Mouse (Mus musculus) embryo, embryonic 11.5 days (tissue): ENCODE results near the gene Carns1.

ENCODE experiments used
- DNase-seq: peaks from one replicate; pipeline ENCODE4 v3.0.0-alpha.2; 2012; ENCODE audit warnings: low read depth, low spot score

Carns1 gene

DNA sequence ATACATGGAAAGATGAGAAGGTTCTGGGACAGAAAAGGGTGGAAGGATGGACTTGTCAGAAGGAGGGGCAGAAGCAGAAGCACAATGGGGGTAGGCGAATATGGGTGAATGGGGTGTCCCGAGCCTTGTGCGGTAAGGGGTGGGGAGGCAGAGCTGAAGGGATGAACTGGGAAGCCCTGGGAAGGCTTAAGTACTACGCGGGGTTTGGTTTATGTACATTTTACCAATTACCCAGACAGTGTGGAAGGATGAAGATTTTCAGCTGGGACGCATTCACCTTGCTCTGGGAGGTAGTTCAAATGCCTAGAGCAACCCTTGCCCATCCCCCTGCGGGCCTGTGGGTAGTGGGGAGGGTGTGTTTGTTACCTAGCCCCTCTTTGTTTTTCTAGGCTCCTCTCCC, 26.9 kb upstream of the Carns1 start:
- no peak for DNase-seq

DNA sequence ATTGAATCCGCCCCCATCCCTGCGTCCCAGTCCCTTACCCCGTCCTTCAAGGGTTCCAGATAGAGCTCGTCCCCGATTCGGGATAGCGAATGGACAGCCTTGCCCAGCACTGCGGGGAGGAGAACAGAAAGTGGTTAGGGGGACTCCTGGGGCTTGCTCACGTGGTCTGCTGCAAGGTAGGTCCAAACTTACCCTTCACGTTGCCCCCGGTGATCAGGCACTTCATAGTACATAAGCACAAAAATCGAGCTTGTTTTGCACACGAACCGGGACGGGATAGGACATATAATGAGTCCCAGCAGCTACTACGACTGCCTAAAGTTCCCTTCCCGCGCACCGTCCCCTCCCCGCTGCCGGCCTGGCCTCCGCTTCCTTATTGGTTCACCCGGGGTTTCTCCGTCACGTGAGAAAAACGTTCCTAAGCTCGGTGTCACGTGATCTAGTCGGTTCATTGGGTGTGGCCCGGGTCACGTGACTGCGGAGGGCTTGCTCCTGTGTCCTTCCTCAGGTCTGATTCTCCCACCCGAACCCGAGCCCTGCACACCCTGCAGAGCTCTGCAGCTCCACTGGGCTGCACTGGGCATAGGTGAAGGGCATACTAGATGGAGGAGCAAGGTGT, 26.1 kb upstream of the Carns1 start, which contains the start of gene Rad9a:
Rad9a (minus strand) TSS at position 372 of the 619 bp plus-strand sequence.
- DNase-seq: peak; percentile 98

DNA sequence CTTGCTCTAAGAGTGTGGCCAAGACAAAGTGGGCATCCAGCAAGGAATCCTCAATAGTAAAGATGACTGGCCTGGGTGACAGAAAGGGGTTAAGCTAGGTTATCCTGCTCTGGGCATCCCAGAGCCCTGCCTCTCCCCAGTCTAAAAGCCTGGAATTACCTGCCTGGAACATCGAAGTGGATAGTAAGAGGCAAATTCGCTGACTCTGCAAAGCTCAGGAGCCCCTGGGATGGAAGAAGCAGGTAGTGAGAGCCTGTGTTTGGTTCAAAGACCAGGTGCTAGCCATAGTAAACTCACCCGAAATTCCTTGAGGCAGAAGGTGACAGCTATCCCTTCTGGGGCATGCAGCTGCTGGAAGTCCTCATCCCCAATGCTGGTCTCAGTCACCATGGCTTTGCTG, 21.9 kb upstream of the Carns1 start:
- no peak for DNase-seq

DNA sequence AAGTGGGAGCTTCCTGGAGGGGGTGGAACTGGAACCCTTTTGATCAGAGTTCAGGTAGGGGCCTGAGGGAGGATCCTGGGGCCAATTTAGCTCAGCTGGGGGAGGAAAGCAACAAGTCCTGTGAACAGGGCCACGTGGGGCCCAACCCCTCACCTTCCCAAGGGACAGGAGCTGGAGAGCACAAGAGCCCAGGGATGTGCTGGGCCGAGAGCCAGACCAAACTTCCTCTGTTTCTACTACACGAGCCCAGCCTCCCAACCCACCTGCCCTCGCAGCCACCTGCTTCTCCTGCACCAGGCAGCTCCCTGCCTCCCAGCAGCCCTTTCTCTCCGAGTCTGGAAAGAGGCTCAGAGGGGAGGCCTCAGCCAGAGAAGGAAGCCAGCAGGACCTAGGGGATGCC, 21.3 kb upstream of the Carns1 start:
- no peak for DNase-seq

DNA sequence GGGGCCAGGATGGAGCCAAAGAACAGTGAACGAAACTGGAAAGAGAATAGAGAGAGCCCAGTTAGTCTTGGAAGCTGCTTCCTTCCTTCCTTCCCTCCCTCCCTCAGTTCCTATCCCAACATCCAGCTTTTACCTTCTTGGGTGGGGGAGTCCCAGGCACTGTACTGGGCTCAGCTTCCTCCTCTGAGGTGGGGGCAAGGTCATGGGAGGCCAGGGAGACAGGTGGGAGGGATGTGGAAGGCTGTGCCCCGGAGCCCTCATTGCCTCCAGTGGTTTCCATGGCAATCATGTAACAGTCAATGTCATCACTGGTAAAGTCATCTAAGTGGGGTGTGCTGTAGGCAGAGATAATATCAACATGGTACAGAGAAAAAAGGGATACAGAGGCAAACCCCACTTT, 20.8 kb upstream of the Carns1 start:
- DNase-seq: no peak

DNA sequence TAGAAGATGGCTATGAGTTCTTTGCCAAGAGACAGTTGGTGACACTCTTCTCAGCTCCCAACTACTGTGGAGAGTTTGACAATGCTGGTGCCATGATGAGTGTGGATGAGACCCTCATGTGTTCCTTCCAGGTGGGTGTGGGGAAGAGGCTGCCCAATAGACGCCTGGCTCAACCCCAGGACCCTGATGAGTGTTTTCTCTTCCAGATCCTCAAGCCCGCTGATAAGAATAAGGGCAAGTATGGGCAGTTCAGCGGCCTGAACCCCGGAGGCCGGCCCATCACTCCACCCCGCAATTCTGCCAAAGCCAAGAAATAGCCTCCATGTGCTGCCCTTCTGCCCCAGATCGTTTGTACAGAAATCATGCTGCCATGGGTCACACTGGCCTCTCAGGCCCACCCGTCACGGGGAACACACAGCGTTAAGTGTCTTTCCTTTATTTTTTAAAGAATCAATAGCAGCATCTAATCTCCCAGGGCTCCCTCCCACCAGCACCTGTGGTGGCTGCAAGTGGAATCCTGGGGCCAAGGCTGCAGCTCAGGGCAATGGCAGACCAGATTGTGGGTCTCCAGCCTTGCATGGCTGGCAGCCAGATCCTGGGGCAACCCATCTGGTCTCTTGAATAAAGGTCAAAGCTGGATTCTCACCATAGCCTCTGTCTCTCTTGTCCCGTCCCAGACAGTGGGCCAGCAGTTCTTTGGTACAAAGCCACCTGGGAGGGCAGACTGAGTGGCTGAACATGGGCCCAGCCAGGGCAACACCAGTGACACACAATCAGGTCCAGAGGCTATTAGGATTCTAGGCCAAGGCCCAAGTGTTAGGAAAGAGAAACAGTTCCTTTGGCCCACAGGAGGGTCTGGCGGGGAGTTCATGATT, 19.7 kb upstream of the Carns1 start:
- no peak for DNase-seq

DNA sequence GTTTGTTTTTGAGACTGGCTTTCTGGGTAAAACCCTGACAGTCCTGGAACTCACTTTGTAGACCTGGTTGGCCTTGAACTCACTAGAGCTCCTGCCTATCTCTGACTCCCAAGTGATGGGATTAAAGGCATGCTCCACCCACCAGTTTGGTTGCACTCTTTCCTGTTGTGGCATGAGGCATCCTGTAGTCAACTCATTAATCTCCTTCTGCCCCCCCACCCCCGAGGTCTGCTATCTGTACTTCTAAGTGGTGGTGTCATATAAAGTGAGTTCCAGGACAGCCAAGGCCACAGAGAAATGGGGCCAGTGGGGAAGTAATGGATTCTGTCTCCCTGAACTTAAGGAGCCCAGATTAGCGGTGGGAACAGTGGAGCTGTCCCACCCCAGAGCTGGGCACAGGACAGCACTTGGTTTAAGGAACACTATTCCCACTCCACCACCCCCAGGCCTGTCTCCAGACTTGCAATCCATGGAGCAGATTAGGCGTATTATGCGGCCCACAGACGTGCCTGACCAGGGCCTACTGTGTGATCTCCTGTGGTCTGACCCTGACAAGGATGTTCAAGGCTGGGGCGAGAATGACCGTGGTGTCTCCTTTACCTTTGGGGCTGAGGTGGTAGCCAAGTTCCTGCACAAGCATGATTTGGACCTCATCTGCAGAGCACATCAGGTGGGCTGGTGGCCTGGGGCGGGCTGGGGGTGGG, 18.9 kb upstream of the Carns1 start:
- no peak for DNase-seq

DNA sequence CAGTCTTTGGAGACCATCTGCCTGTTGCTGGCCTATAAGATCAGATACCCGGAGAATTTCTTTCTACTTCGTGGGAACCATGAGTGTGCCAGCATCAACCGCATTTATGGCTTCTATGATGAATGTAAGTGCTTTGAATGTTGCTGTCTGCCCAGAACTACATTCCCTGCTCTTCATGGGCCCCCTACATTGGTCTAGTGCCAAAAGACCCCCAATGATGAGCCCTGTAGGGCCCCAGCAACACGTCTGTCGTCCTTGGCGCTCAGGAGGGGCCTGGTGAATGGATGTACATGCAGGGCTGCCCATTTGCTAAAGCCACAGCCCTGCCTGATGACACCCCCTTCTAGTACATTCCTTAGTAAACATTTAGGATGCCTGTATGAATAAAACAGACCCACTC, 17.9 kb upstream of the Carns1 start:
- DNase-seq: no peak

DNA sequence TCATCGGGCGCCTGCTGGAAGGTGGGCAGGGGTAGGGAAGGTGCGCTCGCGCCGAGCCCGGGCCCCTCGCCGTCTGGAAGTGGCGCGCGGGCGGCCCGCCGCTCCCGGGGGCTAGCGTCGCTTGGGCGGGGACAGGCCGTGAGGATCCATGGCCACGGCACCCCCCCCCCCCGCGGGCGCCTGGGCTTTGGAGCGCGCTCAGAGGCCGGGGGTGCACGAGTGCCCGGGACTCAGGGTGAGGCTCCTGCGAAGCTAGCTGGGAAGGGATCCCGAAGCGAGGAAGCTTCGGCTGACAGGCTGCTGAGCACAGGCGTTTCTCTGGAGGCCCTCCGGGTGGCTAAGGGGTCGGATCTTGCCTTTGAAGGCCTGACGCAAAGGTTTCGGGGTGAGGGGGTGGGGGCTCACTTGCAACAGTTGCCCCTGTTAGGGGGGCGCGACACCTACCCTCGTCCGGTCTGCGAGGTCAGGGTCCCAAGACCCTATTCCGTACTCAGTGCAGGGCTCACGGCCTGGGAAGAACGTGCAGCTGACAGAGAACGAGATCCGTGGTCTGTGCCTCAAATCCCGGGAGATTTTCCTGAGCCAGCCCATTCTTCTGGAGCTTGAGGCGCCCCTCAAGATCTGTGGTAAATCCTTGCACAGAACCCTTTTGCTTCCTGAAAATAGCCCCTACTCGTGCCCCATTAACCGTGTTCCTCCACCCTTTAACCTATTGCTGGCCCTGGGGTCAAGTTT, 17.1 kb upstream of the Carns1 start:
- DNase-seq: no peak

DNA sequence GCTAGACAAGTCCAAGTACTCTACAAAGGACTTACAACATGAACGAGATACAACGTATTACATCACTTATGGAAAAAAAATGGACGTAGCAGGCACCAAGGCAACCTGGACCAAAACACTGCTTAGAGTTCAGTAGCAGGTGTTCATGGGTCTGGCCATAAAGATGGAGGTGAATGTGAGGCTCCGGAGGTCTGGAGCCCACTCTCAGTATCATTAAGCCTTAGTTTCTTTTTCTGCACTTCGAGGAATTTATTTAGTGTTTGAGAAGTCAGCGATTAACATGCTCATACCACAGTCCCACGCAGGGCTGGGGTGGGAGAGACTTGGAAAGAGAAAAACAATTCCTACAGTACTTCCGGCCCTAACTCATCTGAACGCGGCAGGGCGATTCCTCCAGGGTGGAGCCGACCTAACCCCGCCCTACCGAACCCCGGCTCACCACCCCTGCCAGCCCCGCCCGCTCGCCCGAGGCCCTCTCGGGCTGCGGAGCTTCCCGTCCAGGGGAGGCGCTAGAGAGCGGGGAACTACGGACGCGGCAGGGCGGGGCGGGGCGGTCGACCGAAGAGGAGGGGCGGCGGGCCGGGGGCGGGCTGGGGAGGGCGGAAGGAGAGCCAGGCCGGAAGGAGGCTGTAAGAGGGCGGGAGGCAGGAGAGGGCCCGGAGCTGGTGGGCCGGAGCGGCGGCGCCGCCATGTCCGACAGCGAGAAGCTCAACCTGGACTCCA, 16.4 kb upstream of the Carns1 start, which contains the start of gene Ppp1ca:
Ppp1ca (plus strand) TSS at position 538 of the 723 bp plus-strand sequence.
- DNase-seq: peak; percentile 94

DNA sequence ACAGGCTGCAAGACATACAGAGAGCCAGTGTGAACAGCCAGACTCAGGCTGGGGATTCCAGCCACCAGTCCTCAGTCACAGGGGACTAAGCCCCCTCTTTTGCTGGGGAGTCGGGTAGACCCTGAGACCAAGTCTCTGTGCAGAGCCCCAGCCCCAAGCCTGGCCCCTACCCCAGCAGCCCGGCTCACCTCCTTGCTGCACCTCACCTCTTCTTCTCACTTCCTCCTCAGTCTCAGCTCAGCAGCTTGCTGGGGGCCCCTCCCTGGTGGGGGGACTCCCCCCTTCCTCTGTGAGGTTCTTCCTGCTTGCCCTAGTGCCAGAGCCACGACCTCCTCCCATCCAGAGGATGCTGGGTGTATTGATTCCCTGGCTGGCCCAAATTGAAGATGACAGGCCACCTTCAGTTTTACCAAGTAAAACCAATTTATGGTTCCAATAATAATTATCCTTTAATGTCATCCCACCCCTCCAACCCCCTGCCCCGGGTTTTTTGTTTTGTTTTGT, 15.6 kb upstream of the Carns1 start, which contains the start of gene Tbc1d10c:
Tbc1d10c (minus strand) TSS at position 454 of the 504 bp plus-strand sequence.
- no peak for DNase-seq

DNA sequence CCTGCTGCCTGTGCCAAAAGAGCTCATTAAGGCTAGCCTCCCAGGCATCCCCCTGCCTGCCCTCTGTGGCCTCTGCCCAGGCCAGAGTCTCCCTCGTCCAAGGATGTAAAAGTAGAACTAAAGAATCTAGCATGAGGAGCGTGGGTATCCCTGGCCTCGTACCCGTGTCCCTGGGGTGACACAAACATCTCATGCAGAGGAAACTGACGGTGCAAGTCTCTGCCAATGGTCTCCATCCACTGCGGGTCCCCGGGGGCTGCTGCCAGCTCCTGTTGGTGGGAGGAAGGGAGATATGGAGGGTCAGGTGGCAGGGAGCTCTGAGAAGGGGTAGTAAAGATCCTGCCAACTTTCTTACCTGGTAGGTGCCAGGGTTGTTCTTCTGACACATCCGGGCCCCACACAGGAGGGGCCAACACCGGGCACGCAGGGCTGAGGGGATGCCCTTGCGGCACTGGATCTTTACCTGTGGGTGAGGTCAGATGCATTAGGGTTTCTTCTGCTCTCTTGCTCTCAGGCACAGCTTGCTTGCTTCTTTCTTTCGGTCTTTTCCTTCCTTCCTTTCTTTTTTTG, 13.9 kb upstream of the Carns1 start:
- DNase-seq: no peak

DNA sequence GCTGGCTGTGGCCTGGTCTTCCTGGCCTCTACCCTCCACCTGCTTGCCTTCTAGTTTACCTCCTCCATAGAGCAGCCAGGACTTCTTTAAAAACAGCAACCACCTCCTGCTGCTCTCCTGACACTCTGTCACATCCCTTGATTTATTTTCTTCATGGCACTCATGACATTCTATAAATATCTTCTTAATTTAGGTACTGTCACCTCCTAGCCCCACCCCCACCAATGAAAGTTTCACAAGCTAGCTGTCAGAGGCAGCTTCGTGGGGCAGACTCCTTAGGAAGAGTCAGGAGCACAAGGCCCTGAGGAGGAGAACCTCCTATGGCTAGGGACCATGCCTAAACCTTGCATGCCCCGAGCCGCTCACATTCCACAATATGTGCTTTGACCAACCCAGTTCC, 12.0 kb upstream of the Carns1 start:
- no peak for DNase-seq

DNA sequence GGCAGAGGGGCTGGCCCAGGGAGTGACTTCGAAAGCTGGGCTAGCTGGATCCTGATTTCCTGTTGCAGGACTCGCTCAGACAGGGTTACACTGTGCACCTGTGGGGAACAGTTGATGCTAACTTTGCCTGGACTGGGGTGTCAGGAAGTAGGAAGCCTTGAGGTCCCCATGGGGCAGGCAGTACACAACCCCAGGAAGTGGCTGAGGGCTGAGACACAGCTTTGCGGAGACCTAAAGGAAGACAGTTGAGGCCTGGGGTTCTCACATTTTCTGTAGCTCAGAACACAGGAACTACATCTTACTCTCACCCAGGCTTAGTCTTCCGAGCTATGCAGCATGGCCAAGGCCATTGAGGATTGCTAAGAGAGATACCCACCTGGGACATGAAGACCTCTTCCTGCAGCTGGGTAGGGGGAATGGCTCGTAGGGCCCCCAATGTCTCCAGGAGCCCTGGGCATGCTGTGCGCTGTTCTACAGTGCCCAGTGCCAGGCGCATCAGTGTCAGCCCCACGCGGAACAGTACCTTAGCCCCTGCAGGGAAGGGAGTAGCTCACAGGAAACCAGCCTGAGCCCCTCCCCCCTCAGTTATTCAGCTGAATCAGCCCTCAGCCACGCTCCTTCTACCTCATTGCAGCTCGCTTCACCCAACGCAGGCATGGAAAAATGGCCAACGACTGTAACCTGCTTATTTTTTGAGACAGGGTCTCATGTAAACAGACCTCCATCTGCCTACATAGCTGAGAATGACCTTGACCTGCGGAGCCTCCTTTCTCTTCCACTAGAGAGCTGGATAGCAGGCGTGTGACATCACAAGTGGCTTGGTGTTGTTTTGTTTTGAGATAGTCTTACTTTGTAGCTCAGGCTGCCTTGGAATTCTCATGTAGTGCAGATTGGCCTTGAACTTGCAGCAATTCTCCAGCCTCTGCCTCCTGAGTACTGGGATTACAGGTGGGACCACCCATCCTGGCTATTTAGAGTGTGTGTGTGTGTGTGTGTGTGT, 10.0 kb upstream of the Carns1 start:
- no peak for DNase-seq

DNA sequence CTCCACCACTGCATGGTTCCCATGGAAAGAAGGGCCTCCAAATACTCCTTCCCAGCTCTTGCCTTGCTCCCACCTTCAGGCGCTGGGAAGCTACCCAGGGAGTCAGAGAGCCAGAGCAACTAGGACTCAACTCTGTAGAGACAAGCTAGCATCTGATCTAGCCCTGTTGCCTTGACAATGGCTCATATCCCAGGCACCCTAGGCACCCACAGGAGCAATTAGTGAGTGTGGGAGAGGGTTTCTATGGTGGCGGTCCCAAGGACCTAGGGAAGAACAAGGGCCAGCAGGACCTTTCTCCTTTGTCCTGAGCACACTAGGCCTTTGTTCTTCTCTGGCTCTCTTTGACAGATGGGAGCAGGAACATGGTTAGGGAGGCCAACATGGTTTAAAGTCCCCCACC, 8.4 kb upstream of the Carns1 start:
- no peak for DNase-seq

DNA sequence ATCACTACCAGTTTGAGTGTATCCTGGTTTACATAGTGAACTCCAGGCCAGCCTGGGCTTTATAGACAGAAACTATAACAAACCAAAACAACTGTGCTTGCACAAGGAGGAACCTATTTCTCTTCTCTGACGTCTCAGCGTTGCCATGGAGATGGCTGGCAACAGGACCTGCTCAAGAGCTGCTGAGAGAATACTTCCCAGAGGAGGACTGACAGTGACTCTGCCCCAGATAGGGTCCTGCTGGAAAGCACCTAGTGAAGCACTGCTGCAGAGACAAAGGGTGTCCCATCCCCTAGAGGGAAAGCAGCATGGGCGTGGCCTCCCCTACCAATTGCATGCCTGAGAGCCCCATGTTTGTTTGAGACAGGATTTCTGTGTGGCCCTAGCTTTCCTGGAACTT, 6.6 kb upstream of the Carns1 start:
- DNase-seq: no peak

DNA sequence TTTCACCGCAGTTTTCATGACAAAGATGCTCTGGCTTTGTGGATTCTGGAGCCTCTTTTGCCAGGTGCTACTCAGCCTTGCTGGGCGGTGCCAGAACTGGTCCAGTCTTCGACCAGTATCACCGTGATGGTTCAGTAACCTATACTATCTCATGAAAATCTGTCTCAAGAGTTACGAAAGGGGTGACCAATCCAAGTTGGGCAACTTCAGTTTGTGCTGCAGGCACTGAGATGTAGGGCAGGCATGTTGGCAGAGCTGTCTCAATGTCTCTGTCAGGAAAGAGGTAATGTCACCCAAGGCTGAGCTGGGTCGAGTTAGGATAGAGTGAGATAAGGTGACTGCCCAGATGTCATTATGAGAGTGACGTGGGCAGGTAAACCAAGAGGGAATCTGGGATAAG, 5.1 kb upstream of the Carns1 start:
- DNase-seq: no peak

DNA sequence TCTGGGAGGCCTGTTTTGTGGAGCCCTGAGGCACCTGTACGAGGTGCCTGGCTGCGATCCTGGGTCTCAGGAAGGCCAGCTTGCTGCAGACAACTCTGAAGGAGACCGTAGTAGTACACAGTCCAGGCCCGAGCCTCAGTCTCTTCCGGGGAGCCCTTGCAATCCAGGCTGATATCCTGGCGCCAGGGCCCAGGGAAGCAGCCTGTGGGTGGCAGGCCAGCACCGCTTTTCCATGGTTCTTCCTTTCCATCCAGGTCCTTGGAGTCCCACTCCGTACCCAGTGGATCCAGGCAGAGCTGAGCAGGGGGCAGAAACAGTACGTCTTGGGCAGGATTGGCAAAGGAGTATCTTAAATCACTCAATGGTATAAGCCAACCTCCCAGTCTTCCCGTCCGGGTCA, 2.4 kb downstream of the Carns1 start:
- no peak for DNase-seq
